Mouse (Mus musculus): Measurements from ENCODE around the gene Btbd9. TPM values are rescaled to one million over a fixed set of nuclear protein-coding genes. Genes with fewer than 3 reads are reported as not detected.

Btbd9 gene
- total and polyA plus RNA-seq, 2 experiments from 2014 or later: 30.3 to 31.0 TPM

- Histone ChIP-seq H3K9me3 (replicated peaks; ENCODE audit: control insufficient read depth, low read length) (no peaks in the 10 kb centered on the region), H3K36me3 (replicated peaks; ENCODE audit: control insufficient read depth, insufficient read depth, low read length) (no peaks in the 10 kb centered on the region), H3K4me2 (ENCODE audit: low read depth, low read length) (no peak overlapping the region), H3K9ac (replicated peaks; ENCODE audit: low read depth, low read length) (no peak overlapping the region), H3K4me1 (ENCODE audit: control insufficient read depth, insufficient read depth) (peaks cover 6% of the 10 kb centered on the region), H3K27me3 (ENCODE audit: control insufficient read depth, insufficient read depth, low read length) (no peaks in the 10 kb centered on the region), H3K27ac (ENCODE audit: low read depth) (0 out of 2 replicates have a peak overlapping the region, but pooled peaks have one; percentile 15), H3K4me3 (ENCODE audit: low read depth, low read length) (no peak overlapping the region)
- DNase-seq (ENCODE audit: low spot score): no peak
- WGBS: 69% methylated on average over 2 of the region's 2 CpGs
- TF ChIP-seq EP300 (IDR thresholded peaks at IDR 0.05; ENCODE audit: low read depth): no peak
- no peak for TF ChIP-seq CTCF (IDR thresholded peaks at IDR 0.05; ENCODE audit: low read depth)
- ATAC-seq (ENCODE audit: insufficient read depth, low read depth): no peak
These were observed 80.7 kb downstream of the Btbd9 start for GRCm38 (mm10) chr17:30495567-30495966.

- WGBS: 79% methylated on average over 2 of the region's 2 CpGs
These were observed 81.1 kb downstream of the Btbd9 start for GRCm38 (mm10) chr17:30495154-30495553.

GRCm38 (mm10) chr17:30493481-30493880 lies 82.8 kb downstream of the Btbd9 start:
- H3K9ac ChIP-seq (replicated peaks; ENCODE audit: low read depth, low read length): no peak overlapping the region
- H3K27me3 ChIP-seq (ENCODE audit: control insufficient read depth, insufficient read depth, low read length): no peaks in the 10 kb centered on the region
- WGBS: 91% methylated on average over 6 of the region's 6 CpGs
- ATAC-seq (ENCODE audit: insufficient read depth, low read depth) (no peak), DNase-seq (ENCODE audit: low spot score) (no peak)
- no peak for TF ChIP-seq EP300 (IDR thresholded peaks at IDR 0.05; ENCODE audit: low read depth)
- no peak for TF ChIP-seq CTCF (IDR thresholded peaks at IDR 0.05; ENCODE audit: low read depth)
- no peaks in the 10 kb centered on the region; the same call in 1 of the 2 replicates for H3K4me1 ChIP-seq (ENCODE audit: control insufficient read depth, insufficient read depth)
- no peaks in the 10 kb centered on the region for H3K9me3 ChIP-seq (replicated peaks; ENCODE audit: control insufficient read depth, low read length)
- H3K4me3 ChIP-seq (ENCODE audit: low read depth, low read length): no peak overlapping the region
- no peak overlapping the region for H3K4me2 ChIP-seq (ENCODE audit: low read depth, low read length)
- H3K27ac ChIP-seq (ENCODE audit: low read depth): no peak overlapping the region
- H3K36me3 ChIP-seq (replicated peaks; ENCODE audit: control insufficient read depth, insufficient read depth, low read length): no peaks in the 10 kb centered on the region

More at GRCm38 (mm10) chr17:30495154-30495553, 81.1 kb downstream of the Btbd9 start:
- Histone ChIP-seq H3K4me2 (ENCODE audit: low read depth, low read length) (no peak overlapping the region), H3K36me3 (replicated peaks; ENCODE audit: control insufficient read depth, insufficient read depth, low read length) (no peaks in the 10 kb centered on the region), H3K27ac (ENCODE audit: low read depth) (0 out of 2 replicates have a peak overlapping the region, but pooled peaks have one; percentile 15), H3K27me3 (ENCODE audit: control insufficient read depth, insufficient read depth, low read length) (no peaks in the 10 kb centered on the region), H3K4me3 (ENCODE audit: low read depth, low read length) (no peak overlapping the region), H3K9me3 (replicated peaks; ENCODE audit: control insufficient read depth, low read length) (no peaks in the 10 kb centered on the region), H3K9ac (replicated peaks; ENCODE audit: low read depth, low read length) (no peak overlapping the region), H3K4me1 (ENCODE audit: control insufficient read depth, insufficient read depth) (peaks cover 6% of the 10 kb centered on the region)
- TF ChIP-seq CTCF (IDR thresholded peaks at IDR 0.05; ENCODE audit: low read depth) (no peak), EP300 (IDR thresholded peaks at IDR 0.05; ENCODE audit: low read depth) (no peak)
- DNase-seq (ENCODE audit: low spot score) (peak; percentile 31), ATAC-seq (ENCODE audit: insufficient read depth, low read depth) (no peak)

- H3K9ac ChIP-seq (replicated peaks; ENCODE audit: low read depth, low read length): no peak overlapping the region
- H3K4me2 ChIP-seq (ENCODE audit: low read depth, low read length): no peak overlapping the region
- ATAC-seq (ENCODE audit: insufficient read depth, low read depth) (no peak), DNase-seq (ENCODE audit: low spot score) (no peak)
- H3K9me3 ChIP-seq (replicated peaks; ENCODE audit: control insufficient read depth, low read length): no peaks in the 10 kb centered on the region
- no peak overlapping the region for H3K4me3 ChIP-seq (ENCODE audit: low read depth, low read length)
- H3K27ac ChIP-seq (ENCODE audit: low read depth): no peak overlapping the region
- H3K27me3 ChIP-seq (ENCODE audit: control insufficient read depth, insufficient read depth, low read length): no peaks in the 10 kb centered on the region
- TF ChIP-seq EP300 (IDR thresholded peaks at IDR 0.05; ENCODE audit: low read depth): no peak
- TF ChIP-seq CTCF (IDR thresholded peaks at IDR 0.05; ENCODE audit: low read depth): no peak
- H3K4me1 ChIP-seq (ENCODE audit: control insufficient read depth, insufficient read depth): no peaks in the 10 kb centered on the region
- WGBS: 97% methylated on average over 5 of the region's 5 CpGs
- H3K36me3 ChIP-seq (replicated peaks; ENCODE audit: control insufficient read depth, insufficient read depth, low read length): no peaks in the 10 kb centered on the region
These were observed 84.1 kb downstream of the Btbd9 start for GRCm38 (mm10) chr17:30492191-30492590.

GRCm38 (mm10) chr17:30491601-30492000 lies 84.7 kb downstream of the Btbd9 start:
- no peak overlapping the region for H3K4me3 ChIP-seq (ENCODE audit: low read depth, low read length)
- H3K4me2 ChIP-seq (ENCODE audit: low read depth, low read length): no peak overlapping the region
- no peaks in the 10 kb centered on the region for H3K27me3 ChIP-seq (ENCODE audit: control insufficient read depth, insufficient read depth, low read length)
- no peaks in the 10 kb centered on the region for H3K9me3 ChIP-seq (replicated peaks; ENCODE audit: control insufficient read depth, low read length)
- TF ChIP-seq CTCF (IDR thresholded peaks at IDR 0.05; ENCODE audit: low read depth) (no peak), EP300 (IDR thresholded peaks at IDR 0.05; ENCODE audit: low read depth) (no peak)
- no peaks in the 10 kb centered on the region for H3K4me1 ChIP-seq (ENCODE audit: control insufficient read depth, insufficient read depth)
- no peak overlapping the region for H3K9ac ChIP-seq (replicated peaks; ENCODE audit: low read depth, low read length)
- ATAC-seq (ENCODE audit: insufficient read depth, low read depth) (no peak), DNase-seq (ENCODE audit: low spot score) (no peak)
- H3K27ac ChIP-seq (ENCODE audit: low read depth): no peak overlapping the region
- no peaks in the 10 kb centered on the region for H3K36me3 ChIP-seq (replicated peaks; ENCODE audit: control insufficient read depth, insufficient read depth, low read length)
- WGBS: 95% methylated on average over 8 of the region's 8 CpGs

- ATAC-seq (ENCODE audit: insufficient read depth, low read depth): no peak
- H3K4me1 ChIP-seq (ENCODE audit: control insufficient read depth, insufficient read depth): peaks cover 4% of the 10 kb centered on the region
These were observed 85.7 kb downstream of the Btbd9 start for GRCm38 (mm10) chr17:30490601-30491000.

More at GRCm38 (mm10) chr17:30490601-30491000, 85.7 kb downstream of the Btbd9 start:
- H3K9me3 ChIP-seq (replicated peaks; ENCODE audit: control insufficient read depth, low read length): no peaks in the 10 kb centered on the region
- H3K4me2 ChIP-seq (ENCODE audit: low read depth, low read length): no peak overlapping the region
- no peaks in the 10 kb centered on the region for H3K36me3 ChIP-seq (replicated peaks; ENCODE audit: control insufficient read depth, insufficient read depth, low read length)
- H3K27ac ChIP-seq (ENCODE audit: low read depth): no peak overlapping the region
- H3K4me3 ChIP-seq (ENCODE audit: low read depth, low read length): no peak overlapping the region
- TF ChIP-seq CTCF (IDR thresholded peaks at IDR 0.05; ENCODE audit: low read depth): no peak
- no peak for TF ChIP-seq EP300 (IDR thresholded peaks at IDR 0.05; ENCODE audit: low read depth)
- 80% methylated on average over 7 of the region's 7 CpGs for WGBS
- no peaks in the 10 kb centered on the region for H3K27me3 ChIP-seq (ENCODE audit: control insufficient read depth, insufficient read depth, low read length)
- no peak overlapping the region for H3K9ac ChIP-seq (replicated peaks; ENCODE audit: low read depth, low read length)
- no peak for DNase-seq (ENCODE audit: low spot score)

Measured in heart, postnatal 0 days (tissue).